Mouse (Mus musculus): ENCODE data around the gene Stx1b. TPM values are rescaled to one million over a fixed set of nuclear protein-coding genes. Genes with fewer than 3 reads are reported as not detected.
A peak's percentile ranks its signal among the peaks of the same experiment; 100 is the strongest.
"Not testable (repeated sequence)": the region's sequence is repeated elsewhere in the genome, so short reads cannot be mapped to it uniquely, and the experiment has no call there.

The Stx1b gene
- polyA plus RNA-seq, 1 experiment from 2014 or later = 7.4 TPM

- ATAC-seq (ENCODE audit: insufficient number of reproducible peaks, insufficient read depth, low FRiP score, low TSS enrichment, low read depth) = peak; percentile 40; the same call in 1 of the 2 replicates
- Histone ChIP-seq H3K27ac (peak overlapping the region; percentile 93), H3K27me3 (no peaks in the 10 kb centered on the region), H3K4me1 (peaks cover 12% of the 10 kb centered on the region), H3K9me3 (no peaks in the 10 kb centered on the region), H3K9ac (peak overlapping the region; percentile 81), H3K4me3 (peak overlapping the region; percentile 83), H3K36me3 (peaks cover 15% of the 10 kb centered on the region), H3K4me2 (peak overlapping the region; percentile 94)
- WGBS = 1% methylated on average over 15 of the region's 15 CpGs
Measured at GRCm38 (mm10) chr7:127840886-127841285, 16.5 kb upstream of the Stx1b start.

GRCm38 (mm10) chr7:127840031-127840430, 15.7 kb upstream of the Stx1b start:
- Histone ChIP-seq H3K4me2 (peak overlapping the region; percentile 94; the same call in 1 of the 2 replicates), H3K4me1 (peaks cover 12% of the 10 kb centered on the region), H3K36me3 (peaks cover 11% of the 10 kb centered on the region)
- 83% methylated on average over 2 of the region's 2 CpGs for WGBS
- H3K9ac ChIP-seq; H3K4me3 ChIP-seq; H3K27me3 ChIP-seq; H3K27ac ChIP-seq; ATAC-seq (ENCODE audit: insufficient number of reproducible peaks, insufficient read depth, low FRiP score, low TSS enrichment, low read depth); H3K9me3 ChIP-seq: not testable (repeated sequence)

- ATAC-seq (ENCODE audit: insufficient number of reproducible peaks, insufficient read depth, low FRiP score, low TSS enrichment, low read depth); H3K9ac ChIP-seq; H3K9me3 ChIP-seq; H3K4me3 ChIP-seq; H3K27me3 ChIP-seq; H3K36me3 ChIP-seq; H3K27ac ChIP-seq; H3K4me1 ChIP-seq; H3K4me2 ChIP-seq: not testable (repeated sequence)
- WGBS = 78% methylated on average over 4 of the region's 4 CpGs
Measured at GRCm38 (mm10) chr7:127837878-127838277, 13.5 kb upstream of the Stx1b start.

GRCm38 (mm10) chr7:127837473-127837872, 13.1 kb upstream of the Stx1b start:
- Histone ChIP-seq H3K36me3 (no peaks in the 10 kb centered on the region), H3K27ac (no peak overlapping the region), H3K9me3 (no peaks in the 10 kb centered on the region), H3K9ac (no peak overlapping the region), H3K4me3 (no peak overlapping the region), H3K4me2 (no peak overlapping the region), H3K27me3 (no peaks in the 10 kb centered on the region), H3K4me1 (peaks cover 6% of the 10 kb centered on the region)
- ATAC-seq (ENCODE audit: insufficient number of reproducible peaks, insufficient read depth, low FRiP score, low TSS enrichment, low read depth) = no peak
- WGBS = 93% methylated on average over 5 of the region's 5 CpGs

- H3K9me3 ChIP-seq = no peaks in the 10 kb centered on the region
- no peak overlapping the region for H3K4me2 ChIP-seq
- H3K27ac ChIP-seq = no peak overlapping the region
- H3K36me3 ChIP-seq = no peaks in the 10 kb centered on the region
- no peak overlapping the region for H3K4me3 ChIP-seq
- no peak overlapping the region for H3K9ac ChIP-seq
- WGBS = 69% methylated on average over 2 of the region's 2 CpGs
- H3K27me3 ChIP-seq = no peaks in the 10 kb centered on the region
- H3K4me1 ChIP-seq = peaks cover under 1% of the 10 kb centered on the region; the same call in 1 of the 2 replicates
- ATAC-seq (ENCODE audit: insufficient number of reproducible peaks, insufficient read depth, low FRiP score, low TSS enrichment, low read depth) = no peak
Measured at GRCm38 (mm10) chr7:127835550-127835949, 11.2 kb upstream of the Stx1b start.

DNA sequence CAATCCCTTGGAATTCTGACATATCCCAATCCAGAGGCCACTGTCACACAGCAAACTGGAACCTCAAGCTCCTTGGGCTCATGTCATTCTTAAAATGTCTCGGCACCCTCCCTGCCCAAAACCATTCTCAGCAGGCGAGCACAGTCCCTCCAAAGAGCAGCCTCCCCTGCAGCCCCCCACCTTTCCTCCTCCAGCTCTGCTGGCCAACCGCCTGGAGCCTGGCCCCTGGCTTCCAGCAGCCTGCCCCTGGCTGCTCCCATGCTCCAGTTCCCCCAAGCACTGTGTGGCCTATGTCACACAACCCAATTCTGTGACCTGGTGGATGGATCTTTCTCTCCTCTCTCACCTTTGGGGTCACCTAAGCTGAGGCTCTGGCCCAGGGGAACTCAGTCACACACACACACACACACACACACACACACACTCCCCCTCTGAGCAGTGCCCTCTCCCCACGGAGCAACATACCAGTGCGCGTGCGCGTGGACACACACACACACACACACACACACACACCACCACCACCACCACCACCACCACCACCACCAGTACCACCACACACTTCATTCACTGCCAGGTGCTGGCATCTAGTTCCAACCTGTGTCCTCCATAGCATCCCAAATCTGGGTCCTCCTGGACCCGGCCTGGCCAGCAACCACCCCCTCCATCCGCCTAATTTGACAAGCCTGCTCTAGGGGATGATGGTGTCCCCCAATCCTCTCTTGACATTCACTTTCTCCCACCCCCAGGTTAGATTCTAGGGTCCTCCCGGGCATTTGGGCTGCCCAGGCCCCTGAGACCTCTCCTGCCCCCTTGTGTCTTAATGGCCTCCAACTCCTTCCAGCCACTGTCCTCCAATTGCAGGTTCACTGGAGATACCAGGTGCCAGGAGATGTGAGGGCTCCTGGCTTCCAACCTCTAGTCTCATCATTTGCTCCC, 845 bp downstream of the Stx1b start:
- WGBS = 67% methylated on average over 11 of the region's 11 CpGs
- H3K27ac ChIP-seq = peak overlapping the region; percentile 72

DNA sequence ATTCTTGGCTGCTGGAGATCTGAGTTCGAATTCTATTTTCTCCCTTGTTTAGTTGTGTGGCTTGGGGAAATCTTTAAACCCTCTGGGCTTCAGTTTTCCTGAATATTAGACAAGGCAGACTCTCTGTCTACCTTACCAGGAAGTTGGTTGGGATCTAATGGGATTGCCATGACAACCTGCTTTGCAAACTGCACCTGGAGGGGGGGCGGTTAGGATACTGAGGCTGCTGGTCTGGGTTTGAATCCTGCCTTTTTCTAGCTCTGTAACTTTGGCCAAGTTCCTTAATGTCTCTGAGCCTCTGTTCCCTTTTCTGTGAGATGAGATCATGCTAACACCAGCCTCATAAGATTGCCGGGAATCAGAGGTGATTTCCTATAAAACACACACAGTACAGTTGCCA, 1.9 kb downstream of the Stx1b start:
- Histone ChIP-seq H3K4me3 (no peak overlapping the region), H3K9me3 (no peaks in the 10 kb centered on the region), H3K27ac (no peak overlapping the region), H3K36me3 (peaks cover 2% of the 10 kb centered on the region; the same call in 1 of the 2 replicates), H3K4me2 (peak overlapping the region; percentile 72; the same call in 1 of the 2 replicates), H3K4me1 (peaks cover 30% of the 10 kb centered on the region), H3K9ac (no peak overlapping the region), H3K27me3 (no peaks in the 10 kb centered on the region)
- no peak for ATAC-seq (ENCODE audit: insufficient number of reproducible peaks, insufficient read depth, low FRiP score, low TSS enrichment, low read depth)
- 85% methylated on average over 3 of the region's 3 CpGs for WGBS

More for the DNA sequence above, 845 bp downstream of the Stx1b start:
- H3K9ac ChIP-seq = peak overlapping the region; percentile 86
- no peaks in the 10 kb centered on the region for H3K9me3 ChIP-seq
- H3K4me1 ChIP-seq = peaks cover 30% of the 10 kb centered on the region
- no peaks in the 10 kb centered on the region for H3K27me3 ChIP-seq
- peak overlapping the region; percentile 72 for H3K4me2 ChIP-seq
- ATAC-seq (ENCODE audit: insufficient number of reproducible peaks, insufficient read depth, low FRiP score, low TSS enrichment, low read depth) = no peak
- peak overlapping the region; percentile 73 for H3K4me3 ChIP-seq
- 0 out of 2 replicates have a peak, but pooled peaks cover 2% of the 10 kb centered on the region for H3K36me3 ChIP-seq

DNA sequence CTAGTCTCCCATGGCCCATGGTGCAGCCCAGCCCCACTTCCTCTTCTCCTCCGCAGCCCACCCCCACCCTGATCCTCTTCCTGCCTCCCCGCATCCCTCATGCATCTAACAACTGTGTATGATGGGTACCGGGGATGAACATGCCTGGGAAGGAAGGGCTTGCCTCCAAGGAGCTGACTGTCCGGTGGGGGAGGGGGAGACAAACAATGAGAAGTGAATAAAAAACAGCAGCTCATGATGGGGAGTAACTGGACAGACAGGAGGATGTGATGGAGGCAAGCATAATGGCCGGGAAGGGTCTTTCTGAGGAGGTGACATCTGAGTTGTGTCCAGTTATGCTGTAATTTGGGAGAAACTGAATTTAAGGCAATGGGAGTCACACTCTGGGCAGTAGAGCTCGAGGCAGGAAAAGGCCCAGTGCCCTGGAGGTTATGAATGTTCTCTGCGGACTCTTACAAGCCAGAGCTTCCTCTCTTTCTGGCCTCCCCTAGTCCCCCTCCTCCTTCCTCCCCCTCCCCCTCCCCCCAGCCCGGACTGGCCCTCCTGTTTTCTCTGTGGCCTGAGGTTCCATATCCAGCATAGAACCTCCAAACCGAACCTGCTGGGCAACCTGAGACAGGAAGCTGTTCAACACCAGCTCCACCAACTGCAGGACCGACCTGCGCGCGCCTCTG, 3.4 kb downstream of the Stx1b start:
- no peak overlapping the region for H3K9ac ChIP-seq
- no peaks in the 10 kb centered on the region for H3K27me3 ChIP-seq
- H3K36me3 ChIP-seq = no peaks in the 10 kb centered on the region; the same call in 1 of the 2 replicates
- peaks cover 34% of the 10 kb centered on the region for H3K4me1 ChIP-seq
- no peak for ATAC-seq (ENCODE audit: insufficient number of reproducible peaks, insufficient read depth, low FRiP score, low TSS enrichment, low read depth)
- WGBS = 51% methylated on average over 13 of the region's 13 CpGs
- no peak overlapping the region; the same call in 1 of the 2 replicates for H3K27ac ChIP-seq
- H3K9me3 ChIP-seq = no peaks in the 10 kb centered on the region
- no peak overlapping the region for H3K4me2 ChIP-seq
- no peak overlapping the region for H3K4me3 ChIP-seq

GRCm38 (mm10) chr7:127817776-127818175, 6.6 kb downstream of the Stx1b start:
- H3K4me1 ChIP-seq = peaks cover 16% of the 10 kb centered on the region
- H3K27ac ChIP-seq = no peak overlapping the region
- H3K4me2 ChIP-seq = no peak overlapping the region
- no peak overlapping the region for H3K9ac ChIP-seq
- H3K4me3 ChIP-seq = no peak overlapping the region
- 96% methylated on average over 5 of the region's 5 CpGs for WGBS
- no peaks in the 10 kb centered on the region for H3K27me3 ChIP-seq
- H3K36me3 ChIP-seq = peaks cover 21% of the 10 kb centered on the region
- no peaks in the 10 kb centered on the region for H3K9me3 ChIP-seq
- ATAC-seq (ENCODE audit: insufficient number of reproducible peaks, insufficient read depth, low FRiP score, low TSS enrichment, low read depth) = no peak

DNA sequence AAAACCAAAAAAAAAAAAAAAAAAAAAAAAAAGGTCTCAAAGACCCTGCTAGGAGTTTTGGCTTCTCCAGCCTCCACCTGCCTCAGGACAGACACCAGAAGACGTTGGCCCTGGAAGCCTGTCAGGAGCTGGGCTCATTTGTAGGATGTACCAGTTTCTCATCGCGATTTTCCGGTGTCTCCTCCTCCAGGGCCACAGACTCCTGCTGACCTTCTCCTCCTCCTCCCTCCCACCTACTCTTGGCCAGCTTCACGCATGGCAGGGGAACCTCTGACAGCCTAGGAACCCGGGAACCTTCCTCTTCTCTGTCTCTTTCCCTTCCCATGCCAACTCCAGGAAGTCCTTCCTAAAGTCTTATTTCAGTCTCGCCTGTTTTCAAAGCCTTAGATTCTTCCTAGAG, 7.3 kb downstream of the Stx1b start:
- 83% methylated on average over 7 of the region's 7 CpGs for WGBS
- no peak overlapping the region for H3K27ac ChIP-seq
- no peaks in the 10 kb centered on the region for H3K27me3 ChIP-seq
- H3K4me2 ChIP-seq = no peak overlapping the region
- no peak for ATAC-seq (ENCODE audit: insufficient number of reproducible peaks, insufficient read depth, low FRiP score, low TSS enrichment, low read depth)
- peaks cover 28% of the 10 kb centered on the region for H3K36me3 ChIP-seq
- H3K4me3 ChIP-seq = no peak overlapping the region
- no peak overlapping the region for H3K9ac ChIP-seq
- H3K9me3 ChIP-seq = no peaks in the 10 kb centered on the region
- H3K4me1 ChIP-seq = peaks cover 9% of the 10 kb centered on the region

DNA sequence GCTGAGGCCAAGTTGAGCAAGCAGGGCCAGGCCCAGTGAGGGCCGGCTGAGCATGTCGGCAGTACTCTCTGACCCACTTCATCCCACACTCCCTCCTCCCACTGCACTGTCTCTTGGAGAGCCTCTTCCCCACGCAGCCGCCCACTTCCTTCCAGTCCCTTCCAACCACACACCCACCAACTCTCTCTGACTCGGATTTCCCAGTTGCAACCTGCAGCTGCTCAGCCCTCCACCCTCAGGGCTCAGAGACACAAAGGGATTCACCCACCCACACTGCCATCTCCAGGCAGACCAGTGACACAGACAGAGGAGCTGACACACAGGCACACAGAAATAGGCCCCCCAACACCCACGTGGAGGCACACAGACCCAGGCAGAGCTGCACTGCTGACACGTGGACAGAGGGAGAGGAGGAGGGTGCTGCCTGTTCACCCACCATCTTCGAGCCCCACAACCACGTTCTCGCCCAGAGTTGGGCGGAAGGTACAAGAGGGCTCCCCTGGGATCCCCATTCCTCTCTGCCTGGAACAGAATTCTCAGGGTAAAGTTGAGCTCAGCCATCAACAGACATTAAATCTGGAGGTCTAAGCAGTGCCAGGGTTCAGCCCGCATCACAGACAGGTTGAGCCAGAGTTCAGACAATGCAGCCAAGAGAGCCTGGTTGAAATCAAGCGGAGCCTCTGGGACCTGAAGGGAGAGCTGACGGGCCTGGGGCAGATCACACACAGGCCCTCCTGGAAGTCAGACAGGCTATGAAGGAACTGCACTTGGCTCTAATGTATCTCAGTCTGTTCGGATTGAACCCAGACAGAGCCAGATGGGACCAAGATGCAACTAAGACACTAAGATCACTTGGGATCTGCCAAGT, 8.2 kb downstream of the Stx1b start:
- Histone ChIP-seq H3K4me1 (peaks cover 6% of the 10 kb centered on the region), H3K4me2 (no peak overlapping the region), H3K9me3 (no peaks in the 10 kb centered on the region), H3K27ac (0 out of 2 replicates have a peak overlapping the region, but pooled peaks have one; percentile 8), H3K36me3 (peaks cover 32% of the 10 kb centered on the region), H3K9ac (peak overlapping the region; percentile 41), H3K4me3 (no peak overlapping the region), H3K27me3 (no peaks in the 10 kb centered on the region)
- WGBS = 52% methylated on average over 15 of the region's 15 CpGs
- ATAC-seq (ENCODE audit: insufficient number of reproducible peaks, insufficient read depth, low FRiP score, low TSS enrichment, low read depth) = no peak

All from embryonic facial prominence, embryonic 13.5 days (tissue).